Mouse (Mus musculus) bone marrow, adult 2 months (tissue): ENCODE results near the gene Vti1a. TPM values are rescaled to one million over a fixed set of nuclear protein-coding genes. Genes with fewer than 3 reads are reported as not detected.

Experiments used
- H3K27ac ChIP-seq: fragments of 200-500 bp; 2 replicates; pipeline ENCODE4 v1.5.1; 2012; ENCODE audit warnings: low read depth, mild to moderate bottlenecking, control low read depth, inconsistent platforms, low read length; ENCODE audit not compliant: control insufficient read depth, poor library complexity, insufficient read depth
- H3K4me1 ChIP-seq: fragments of 200-500 bp; 2 replicates; pipeline ENCODE4 v1.6.1; 2011; ENCODE audit warnings: low read length; ENCODE audit not compliant: control insufficient read depth, insufficient read depth
- H3K4me3 ChIP-seq: fragments of 200-500 bp; replicated peaks from 2 replicates; pipeline ENCODE3; 2011; ENCODE audit warnings: mild to moderate bottlenecking, low read depth, low read length, control low read depth; ENCODE audit not compliant: control insufficient read depth
- CTCF ChIP-seq: fragments of 200-500 bp; IDR thresholded peaks from 2 replicates; pipeline ENCODE4 v1.5.1; 2011; ENCODE audit warnings: low read length, control low read depth; ENCODE audit not compliant: control insufficient read depth, insufficient read depth
- POLR2A ChIP-seq: fragments of 200-500 bp; IDR thresholded peaks from 2 replicates; pipeline ENCODE4 v1.6.1; 2011; ENCODE audit warnings: low read depth, mild to moderate bottlenecking, control low read depth, low read length, borderline replicate concordance; ENCODE audit not compliant: control insufficient read depth
- WGBS: fragments of 180-500 bp; shearing (Covaris S2); methylation state at CpG from one replicate; pipeline ENCODE4 v1.1.7; 2018; 5-methylcytosine and 5-hydroxymethylcytosine counted together
- polyA plus RNA-seq: library from polyadenylated mRNA; stranded (reverse); fragments of >200 nt; gene quantifications from 2 replicates; pipeline ENCODE4 v1.2.4, GENCODE M21; 2011; ENCODE audit warnings: low replicate concordance; ENCODE audit not compliant: missing spikeins, insufficient read depth, insufficient read length

Gene Vti1a
- polyA plus RNA-seq, 1 experiment: 11.4 TPM

- TF ChIP-seq CTCF (no peak), POLR2A (no peak)
- Histone ChIP-seq H3K27ac (no peak overlapping the region), H3K4me1 (no peaks in the 10 kb centered on the region), H3K4me3 (no peak overlapping the region)
- 82% methylated on average over 2 of the region's 2 CpGs for WGBS
These were observed 281.2 kb downstream of the Vti1a start for GRCm38 (mm10) chr19:55597296-55597695.

GRCm38 (mm10) chr19:55597951-55598350 lies 281.9 kb downstream of the Vti1a start:
- 92% methylated on average over 12 of the region's 12 CpGs for WGBS
- no peak overlapping the region for H3K4me3 ChIP-seq
- no peak overlapping the region for H3K27ac ChIP-seq
- H3K4me1 ChIP-seq: no peaks in the 10 kb centered on the region
- TF ChIP-seq POLR2A (no peak), CTCF (no peak)

GRCm38 (mm10) chr19:55599124-55599523 lies 283.0 kb downstream of the Vti1a start:
- Histone ChIP-seq H3K4me1 (no peaks in the 10 kb centered on the region), H3K27ac (no peak overlapping the region), H3K4me3 (no peak overlapping the region)
- TF ChIP-seq POLR2A (no peak), CTCF (no peak)
- 73% methylated on average over 6 of the region's 6 CpGs for WGBS

GRCm38 (mm10) chr19:55607725-55608124 lies 291.6 kb downstream of the Vti1a start:
- Histone ChIP-seq H3K4me3 (no peak overlapping the region), H3K27ac (no peak overlapping the region), H3K4me1 (no peaks in the 10 kb centered on the region; the same call in 1 of the 2 replicates)
- TF ChIP-seq CTCF (no peak), POLR2A (no peak)
- WGBS: 87% methylated on average over 10 of the region's 10 CpGs

- WGBS: 84% methylated on average over 14 of the region's 14 CpGs
- no peak overlapping the region for H3K4me3 ChIP-seq
- H3K27ac ChIP-seq: no peak overlapping the region
- H3K4me1 ChIP-seq: no peaks in the 10 kb centered on the region; the same call in 1 of the 2 replicates
- TF ChIP-seq CTCF (no peak), POLR2A (no peak)
These were observed 292.8 kb downstream of the Vti1a start for GRCm38 (mm10) chr19:55608858-55609375.

- WGBS: 6% methylated on average over 3 of the region's 3 CpGs
- Histone ChIP-seq H3K4me1 (no peaks in the 10 kb centered on the region; the same call in 1 of the 2 replicates), H3K4me3 (no peak overlapping the region), H3K27ac (no peak overlapping the region)
- TF ChIP-seq CTCF (no peak), POLR2A (no peak)
These were observed 293.7 kb downstream of the Vti1a start for GRCm38 (mm10) chr19:55609806-55610205.

- Histone ChIP-seq H3K27ac (no peak overlapping the region), H3K4me1 (no peaks in the 10 kb centered on the region; the same call in 1 of the 2 replicates), H3K4me3 (no peak overlapping the region)
- no peak for TF ChIP-seq POLR2A
- no peak for TF ChIP-seq CTCF
- WGBS: 88% methylated on average over 5 of the region's 5 CpGs
These were observed 299.6 kb downstream of the Vti1a start for GRCm38 (mm10) chr19:55615743-55616142.

- Histone ChIP-seq H3K27ac (no peak overlapping the region), H3K4me1 (no peaks in the 10 kb centered on the region; the same call in 1 of the 2 replicates), H3K4me3 (no peak overlapping the region)
- 92% methylated on average over 7 of the region's 7 CpGs for WGBS
- no peak for TF ChIP-seq POLR2A
- TF ChIP-seq CTCF: no peak
These were observed 300.2 kb downstream of the Vti1a start for GRCm38 (mm10) chr19:55616276-55616675.

GRCm38 (mm10) chr19:55616937-55617336 lies 300.8 kb downstream of the Vti1a start:
- 92% methylated on average over 8 of the region's 8 CpGs for WGBS
- TF ChIP-seq CTCF (no peak), POLR2A (no peak)
- H3K4me1 ChIP-seq: no peaks in the 10 kb centered on the region; the same call in 1 of the 2 replicates
- no peak overlapping the region for H3K27ac ChIP-seq
- no peak overlapping the region for H3K4me3 ChIP-seq
